Mouse (Mus musculus) kidney, postnatal 10 days (tissue): ENCODE data around the gene Trmt10a.
A peak's percentile ranks its signal among the peaks of the same experiment; 100 is the strongest.

Experiments used
- DNase-seq: peaks from one replicate; pipeline ENCODE4 v3.0.0; 2021; ENCODE audit warnings: mixed read lengths

Trmt10a gene

GRCm38 (mm10) chr3:138197973-138198721 is 54.9 kb downstream of the Trmt10a start:
- peak; percentile 95 for DNase-seq

DNA sequence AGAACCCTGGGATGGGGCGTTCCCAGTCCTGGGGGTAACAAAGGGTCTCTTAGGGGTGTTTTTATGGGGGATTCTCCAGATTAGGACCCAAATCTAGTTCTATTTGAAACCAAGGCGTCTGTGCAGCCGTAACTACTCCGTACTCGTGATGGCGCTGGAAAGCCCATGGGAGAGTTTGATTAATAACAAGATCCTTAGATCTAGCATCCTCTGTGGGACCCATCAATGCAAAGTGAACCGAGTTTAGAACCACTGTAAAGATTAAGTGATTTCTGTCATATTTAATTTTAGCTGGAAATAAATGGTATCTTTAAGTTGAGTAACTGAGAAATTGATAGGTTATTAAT is 55.4 kb downstream of the Trmt10a start:
- DNase-seq: no peak

GRCm38 (mm10) chr3:138208821-138209220 is 65.6 kb downstream of the Trmt10a start:
- no peak for DNase-seq
